Mouse (Mus musculus): ENCODE data around the gene Txndc5. TPM values are rescaled to one million over a fixed set of nuclear protein-coding genes. Genes with fewer than 3 reads are reported as not detected.

The Txndc5 gene
- polyA plus RNA-seq, 1 experiment from 2014 or later, result 290 TPM

GRCm38 (mm10) chr13:38470882-38471281, 57.7 kb downstream of the Txndc5 start:
- no peak for DNase-seq
- no peak for TF ChIP-seq CTCF (IDR thresholded peaks at IDR 0.05; ENCODE audit: low read depth)
- no peak overlapping the region for H3K27ac ChIP-seq (ENCODE audit: low read depth)
- no peak overlapping the region for H3K9ac ChIP-seq
- ATAC-seq (ENCODE audit: insufficient read depth), result no peak
- no peaks in the 10 kb centered on the region for H3K4me1 ChIP-seq (ENCODE audit: insufficient read depth)
- H3K27me3 ChIP-seq (ENCODE audit: insufficient read depth, low read length), result no peaks in the 10 kb centered on the region
- no peaks in the 10 kb centered on the region for H3K9me3 ChIP-seq (ENCODE audit: low read depth, low read length)
- no peak overlapping the region for H3K4me3 ChIP-seq (ENCODE audit: low read depth, low read length)
- 78% methylated on average over 5 of the region's 5 CpGs for WGBS
- H3K36me3 ChIP-seq (ENCODE audit: insufficient read depth), result no peaks in the 10 kb centered on the region
- no peak overlapping the region for H3K4me2 ChIP-seq

GRCm38 (mm10) chr13:38463410-38463809, 65.2 kb downstream of the Txndc5 start:
- peak; percentile 25; the same call in 1 of the 2 replicates for TF ChIP-seq CTCF (IDR thresholded peaks at IDR 0.05; ENCODE audit: low read depth)
- H3K4me3 ChIP-seq (ENCODE audit: low read depth, low read length), result no peak overlapping the region
- H3K27ac ChIP-seq (ENCODE audit: low read depth), result no peak overlapping the region
- DNase-seq, result peak; percentile 13
- H3K9ac ChIP-seq, result no peak overlapping the region
- H3K36me3 ChIP-seq (ENCODE audit: insufficient read depth), result no peaks in the 10 kb centered on the region
- H3K4me1 ChIP-seq (ENCODE audit: insufficient read depth), result no peaks in the 10 kb centered on the region
- no peaks in the 10 kb centered on the region for H3K9me3 ChIP-seq (ENCODE audit: low read depth, low read length)
- ATAC-seq (ENCODE audit: insufficient read depth), result no peak
- WGBS, result 69% methylated on average over 1 of the region's 1 CpGs
- no peak overlapping the region for H3K4me2 ChIP-seq
- no peaks in the 10 kb centered on the region; the same call in 1 of the 2 replicates for H3K27me3 ChIP-seq (ENCODE audit: insufficient read depth, low read length)

GRCm38 (mm10) chr13:38451446-38451845, 77.2 kb downstream of the Txndc5 start:
- H3K4me3 ChIP-seq (ENCODE audit: low read depth, low read length), result no peak overlapping the region
- H3K4me2 ChIP-seq, result no peak overlapping the region
- ATAC-seq (ENCODE audit: insufficient read depth) (no peak), DNase-seq (no peak)
- WGBS, result 80% methylated on average over 5 of the region's 5 CpGs
- no peaks in the 10 kb centered on the region for H3K27me3 ChIP-seq (ENCODE audit: insufficient read depth, low read length)
- no peak for TF ChIP-seq CTCF (IDR thresholded peaks at IDR 0.05; ENCODE audit: low read depth)
- no peak overlapping the region for H3K27ac ChIP-seq (ENCODE audit: low read depth)
- no peaks in the 10 kb centered on the region for H3K36me3 ChIP-seq (ENCODE audit: insufficient read depth)
- no peaks in the 10 kb centered on the region for H3K4me1 ChIP-seq (ENCODE audit: insufficient read depth)
- H3K9me3 ChIP-seq (ENCODE audit: low read depth, low read length), result no peaks in the 10 kb centered on the region
- H3K9ac ChIP-seq, result no peak overlapping the region

Other genes with a start within 250 kb of the Txndc5 start
- gene Bmp6, start 183.7 kb downstream of the Txndc5 start, polyA plus RNA-seq (2014; fragmentation: Nextera tagmentation; extraction: Ambion mirVana), result 1.1 and 1.4 TPM in 2 replicates
- 17.6 and 19.3 TPM in 2 replicates for gene Bloc1s5, start 106.3 kb upstream of the Txndc5 start, polyA plus RNA-seq (2014; fragmentation: Nextera tagmentation; extraction: Ambion mirVana)
- gene Eef1e1, start 130.2 kb upstream of the Txndc5 start, polyA plus RNA-seq (2014; fragmentation: Nextera tagmentation; extraction: Ambion mirVana), result 46.8 and 53.4 TPM in 2 replicates